Comparison of ENCODE assay signal across 8 mouse cellular contexts in the genomic region with DNA sequence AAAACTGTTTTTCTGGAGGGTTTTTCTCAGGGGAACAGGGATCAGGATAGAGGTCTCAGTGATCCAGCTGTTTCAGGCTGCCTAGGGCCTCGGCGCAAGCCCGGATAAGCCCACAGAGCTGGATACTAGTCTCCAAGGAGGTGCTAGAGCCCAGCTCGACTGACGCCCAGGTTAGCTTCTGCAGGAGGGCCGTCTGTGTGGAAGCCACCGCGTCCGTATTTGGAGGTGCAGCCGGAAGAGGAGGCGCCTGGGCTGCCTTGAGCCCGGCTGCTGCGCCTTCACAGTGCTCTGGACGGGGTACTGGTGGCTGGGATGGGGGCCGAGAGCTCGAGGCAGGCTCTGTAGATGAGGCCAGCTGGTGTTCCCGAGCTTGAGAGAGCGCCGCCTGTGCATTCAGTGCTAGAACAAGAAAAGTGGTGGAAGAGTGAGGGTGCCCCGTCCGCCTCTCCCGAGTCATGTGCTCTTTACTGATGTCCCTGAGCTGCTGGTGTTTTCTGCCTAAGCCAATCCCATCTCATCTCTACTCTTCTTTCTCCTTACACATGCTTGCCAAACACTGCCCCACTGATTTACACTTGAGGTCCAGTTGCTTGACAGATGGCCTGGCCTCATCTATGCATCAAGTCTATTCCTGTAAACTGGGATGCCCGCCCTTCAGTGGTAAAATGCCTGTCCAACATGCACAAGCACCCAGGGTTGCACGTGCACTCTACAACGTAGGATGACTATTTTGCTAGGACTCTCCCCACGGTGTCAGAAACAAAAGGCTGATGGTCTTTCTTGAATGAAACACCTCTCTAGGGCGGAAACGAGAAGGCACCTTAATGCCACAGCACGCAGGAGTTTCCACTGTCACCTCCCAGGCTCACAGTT. TPM values are rescaled to one million over a fixed set of nuclear protein-coding genes. Genes with fewer than 3 reads are reported as not detected.
DNase-seq lines count a peak whose midpoint lies in the region; ATAC-seq and TF ChIP-seq lines count a peak whose summit lies in the region.

No protein-coding gene starts in this region.

- no peaks in the 10 kb centered on the region for H3K27me3 ChIP-seq in ES-Bruce4 (ENCODE audit: control insufficient read depth, insufficient read depth, low read length, poor library complexity, severe bottlenecking)
- no peaks in the 10 kb centered on the region; the same call in 1 of the 2 replicates for H3K27me3 ChIP-seq in forebrain, embryonic 11.5 days (ENCODE audit: control insufficient read depth, insufficient read depth, low read length)
- 0 out of 2 replicates have a peak, but pooled peaks cover 3% of the 10 kb centered on the region for H3K27me3 ChIP-seq in kidney, embryonic 16.5 days (ENCODE audit: insufficient read depth, low read length)
- no peaks in the 10 kb centered on the region for H3K27me3 ChIP-seq in myocyte (ENCODE audit: control insufficient read depth, insufficient read depth, insufficient read length)

- peak overlapping the region; percentile 27 for H3ac ChIP-seq in myocyte (ENCODE audit: control insufficient read depth, insufficient read length)

- WGBS in forebrain, embryonic 11.5 days: 76% methylated on average over 29 of the region's 29 CpGs
- 73% methylated on average over 29 of the region's 29 CpGs for WGBS in kidney, embryonic 16.5 days

- H3K9ac ChIP-seq in ES-Bruce4 (ENCODE audit: low read depth, poor library complexity, severe bottlenecking): peak overlapping the region; percentile 59
- H3K9ac ChIP-seq in forebrain, embryonic 11.5 days (ENCODE audit: low read length): no peak overlapping the region; the same call in 1 of the 2 replicates
- H3K9ac ChIP-seq in kidney, embryonic 16.5 days (replicated peaks; ENCODE audit: low read length): peak overlapping the region; percentile 90

- H3K4me1 ChIP-seq in ES-Bruce4 (ENCODE audit: control insufficient read depth, insufficient read depth, low read length): no peaks in the 10 kb centered on the region
- peaks cover 29% of the 10 kb centered on the region; the same call in 1 of the 2 replicates for H3K4me1 ChIP-seq in forebrain, embryonic 11.5 days (replicated peaks; ENCODE audit: control insufficient read depth, insufficient read depth, low read length)
- H3K4me1 ChIP-seq in kidney, embryonic 16.5 days (ENCODE audit: insufficient read depth, low read length): peaks cover 53% of the 10 kb centered on the region

- DNase-seq in heart, adult 11 months: peak; percentile 92
- no peak for DNase-seq in heart, adult 9 months (ENCODE audit: low spot score in 2 of 2)
- no peak for DNase-seq in forebrain, embryonic 11.5 days (ENCODE audit: low spot score)
- no peak for DNase-seq in gastrocnemius, postnatal 14 days

- TF ChIP-seq POLR2A in ES-Bruce4 (IDR thresholded peaks at IDR 0.05; ENCODE audit: insufficient read depth, low read length): no peak
- TF ChIP-seq POLR2A in myocyte (IDR thresholded peaks at IDR 0.05; ENCODE audit: insufficient read length, low read depth): no peak

- intact Hi-C loops in gastrocnemius, postnatal 14 days (cut with DNase I; ENCODE audit: low total_unique reads): no loop called here

- no peak for TF ChIP-seq CTCF in ES-Bruce4 (IDR thresholded peaks at IDR 0.05; ENCODE audit: low read depth, low read length)

- no peak overlapping the region for H3K27ac ChIP-seq in ES-Bruce4 (ENCODE audit: insufficient read depth, low read length)
- no peak overlapping the region for H3K27ac ChIP-seq in forebrain, embryonic 11.5 days (ENCODE audit: low read depth, low read length)
- H3K27ac ChIP-seq in kidney, embryonic 16.5 days (ENCODE audit: low read length): 0 out of 2 replicates have a peak overlapping the region, but pooled peaks have one; percentile 45

- peaks cover 46% of the 10 kb centered on the region for H3K79me2 ChIP-seq in myocyte (ENCODE audit: control insufficient read depth, insufficient read depth)

- peak overlapping the region; percentile 97 for H3K4me2 ChIP-seq in forebrain, embryonic 11.5 days (ENCODE audit: low read depth, low read length, severe bottlenecking)
- H3K4me2 ChIP-seq in kidney, embryonic 16.5 days (replicated peaks; ENCODE audit: low read depth, low read length): peak overlapping the region; percentile 98
- H3K4me2 ChIP-seq in myocyte (ENCODE audit: low read depth): peak overlapping the region; percentile 92

- ATAC-seq in forebrain, embryonic 11.5 days (replicated peaks; ENCODE audit: low FRiP score): no peak
- ATAC-seq in kidney, embryonic 16.5 days (ENCODE audit: low FRiP score, low TSS enrichment): no peak
- no peak for ATAC-seq in activated CD4-positive, CD25-positive, alpha-beta regulatory T cell, adult 4 months

- H3K36me3 ChIP-seq in ES-Bruce4 (ENCODE audit: control insufficient read depth, insufficient read depth, low read length, poor library complexity, severe bottlenecking): no peaks in the 10 kb centered on the region
- H3K36me3 ChIP-seq in forebrain, embryonic 11.5 days (ENCODE audit: control insufficient read depth, insufficient read depth, low read length): no peaks in the 10 kb centered on the region
- 0 out of 2 replicates have a peak, but pooled peaks cover 5% of the 10 kb centered on the region for H3K36me3 ChIP-seq in kidney, embryonic 16.5 days (ENCODE audit: insufficient read depth, low read length)
- no peaks in the 10 kb centered on the region for H3K36me3 ChIP-seq in myocyte (ENCODE audit: control insufficient read depth, insufficient read depth)

- no peak for TF ChIP-seq EP300 in ES-Bruce4 (IDR thresholded peaks at IDR 0.05; ENCODE audit: insufficient read depth, low read depth, low read length)

- H3K4me3 ChIP-seq in ES-Bruce4 (ENCODE audit: low read depth, low read length): peak overlapping the region; percentile 83
- peak overlapping the region; percentile 83 for H3K4me3 ChIP-seq in forebrain, embryonic 11.5 days (ENCODE audit: low read depth, low read length)
- H3K4me3 ChIP-seq in kidney, embryonic 16.5 days (ENCODE audit: low read length): peak overlapping the region; percentile 87
- peak overlapping the region; percentile 61 for H3K4me3 ChIP-seq in myocyte

- H3K9me3 ChIP-seq in ES-Bruce4 (replicated peaks; ENCODE audit: control insufficient read depth, insufficient read depth, low read length, poor library complexity, severe bottlenecking): no peaks in the 10 kb centered on the region
- H3K9me3 ChIP-seq in forebrain, embryonic 11.5 days (ENCODE audit: control insufficient read depth, low read length): no peaks in the 10 kb centered on the region
- no peaks in the 10 kb centered on the region for H3K9me3 ChIP-seq in kidney, embryonic 16.5 days (ENCODE audit: low read length)

TF ChIP-seq in myocyte, 11 proteins besides CTCF, POLR2A, EP300 and RAD21 (continues in another document):
- TF ChIP-seq CEBPB (IDR thresholded peaks at IDR 0.05; ENCODE audit: insufficient read depth, poor library complexity, severe bottlenecking) (no peak), REST (IDR thresholded peaks at IDR 0.05; ENCODE audit: insufficient read depth, insufficient read length) (no peak), MYOG (IDR thresholded peaks at IDR 0.05; ENCODE audit: control insufficient read depth in 1 of 3, insufficient read depth in 1 of 3, insufficient read length in 2 of 3, low read depth in 2 of 3) (no peak), MYOD1 (IDR thresholded peaks at IDR 0.05; ENCODE audit: control insufficient read depth in 1 of 3, insufficient read length in 2 of 3, low read depth in 2 of 3) (no peak)

RNA-seq across cellular contexts. Expression of gene Fam89b, which starts 1.1 kb away (rescaled TPM):
- polyA plus RNA-seq in ES-Bruce4 (2011; ENCODE audit: insufficient read depth, insufficient read length, low read depth, missing spikeins) (13.1 and 14.6 TPM in 2 replicates), myocyte (2012; fragmentation: generic; extraction: Trizol) (77.4 TPM)
- polyA plus RNA-seq in forebrain, embryonic 11.5 days (2014; fragmentation: Nextera tagmentation; extraction: Ambion mirVana): 140 and 162 TPM in 2 replicates
- 93.4 and 97.9 TPM in 2 replicates for polyA plus RNA-seq in kidney, embryonic 16.5 days (2015; fragmentation: Nextera tagmentation; extraction: Ambion mirVana)
- polyA plus RNA-seq in activated CD4-positive, CD25-positive, alpha-beta regulatory T cell, adult 4 months (2017; shearing (Covaris generic)): 10 to 100 TPM; 20.1 to 44.7 TPM
- total RNA-seq in gastrocnemius, postnatal 14 days (2021): 10 to 100 TPM; 29.6 to 32.9 TPM

RNA-seq across cellular contexts. Expression of gene Ehbp1l1, which starts 4.4 kb away (rescaled TPM):
- polyA plus RNA-seq in ES-Bruce4 (2011; ENCODE audit: insufficient read depth, insufficient read length, low read depth, missing spikeins) (4.3 and 5.4 TPM in 2 replicates), myocyte (2012; fragmentation: generic; extraction: Trizol) (97.4 TPM)
- 6.8 and 7.4 TPM in 2 replicates for polyA plus RNA-seq in forebrain, embryonic 11.5 days (2014; fragmentation: Nextera tagmentation; extraction: Ambion mirVana)
- 19.5 and 25.0 TPM in 2 replicates for polyA plus RNA-seq in kidney, embryonic 16.5 days (2015; fragmentation: Nextera tagmentation; extraction: Ambion mirVana)
- 10 to 100 TPM; 16.5 to 26.4 TPM for polyA plus RNA-seq in activated CD4-positive, CD25-positive, alpha-beta regulatory T cell, adult 4 months (2017; shearing (Covaris generic))
- total RNA-seq in gastrocnemius, postnatal 14 days (2021): 100 to 1,000 TPM; 246 to 269 TPM

RNA-seq across cellular contexts. Expression of gene Ltbp3, which starts 10.2 kb away (rescaled TPM):
- polyA plus RNA-seq in ES-Bruce4 (2011; ENCODE audit: insufficient read depth, insufficient read length, low read depth, missing spikeins): 5.9 and 8.2 TPM in 2 replicates
- 5.0 and 5.5 TPM in 2 replicates for polyA plus RNA-seq in forebrain, embryonic 11.5 days (2014; fragmentation: Nextera tagmentation; extraction: Ambion mirVana)
- 18.1 and 21.5 TPM in 2 replicates for polyA plus RNA-seq in kidney, embryonic 16.5 days (2015; fragmentation: Nextera tagmentation; extraction: Ambion mirVana)
- polyA plus RNA-seq in myocyte (2012; fragmentation: generic; extraction: Trizol): 100 TPM
- polyA plus RNA-seq in activated CD4-positive, CD25-positive, alpha-beta regulatory T cell, adult 4 months (2017; shearing (Covaris generic)): not detected
- total RNA-seq in gastrocnemius, postnatal 14 days (2021): 10 to 100 TPM; 57.0 to 66.4 TPM

RNA-seq across cellular contexts. Expression of gene Kcnk7, which starts 26.4 kb away (rescaled TPM):
- polyA plus RNA-seq in ES-Bruce4 (2011; ENCODE audit: insufficient read depth, insufficient read length, low read depth, missing spikeins) (not detected in 2 replicates), myocyte (2012; fragmentation: generic; extraction: Trizol) (0.12 TPM)
- polyA plus RNA-seq in forebrain, embryonic 11.5 days (2014; fragmentation: Nextera tagmentation; extraction: Ambion mirVana): not detected in 2 replicates
- polyA plus RNA-seq in kidney, embryonic 16.5 days (2015; fragmentation: Nextera tagmentation; extraction: Ambion mirVana): 0.15 and 0.23 TPM in 2 replicates
- 1 to 10 TPM; 1.5 to 2.8 TPM for polyA plus RNA-seq in activated CD4-positive, CD25-positive, alpha-beta regulatory T cell, adult 4 months (2017; shearing (Covaris generic))
- not detected for total RNA-seq in gastrocnemius, postnatal 14 days (2021)

RNA-seq across cellular contexts. Expression of gene Scyl1, which starts 40.7 kb away (rescaled TPM):
- polyA plus RNA-seq in ES-Bruce4 (2011; ENCODE audit: insufficient read depth, insufficient read length, low read depth, missing spikeins) (37.1 and 42.8 TPM in 2 replicates), myocyte (2012; fragmentation: generic; extraction: Trizol) (73.5 TPM)
- polyA plus RNA-seq in forebrain, embryonic 11.5 days (2014; fragmentation: Nextera tagmentation; extraction: Ambion mirVana): 65.2 and 66.3 TPM in 2 replicates
- 82.9 and 85.3 TPM in 2 replicates for polyA plus RNA-seq in kidney, embryonic 16.5 days (2015; fragmentation: Nextera tagmentation; extraction: Ambion mirVana)
- polyA plus RNA-seq in activated CD4-positive, CD25-positive, alpha-beta regulatory T cell, adult 4 months (2017; shearing (Covaris generic)): 10 to 100 TPM in 1 of 2 experiments, 1 to 10 TPM in 1; 8.4 to 16.8 TPM
- 10 to 100 TPM; 56.8 to 64.9 TPM for total RNA-seq in gastrocnemius, postnatal 14 days (2021)
